Mouse (Mus musculus): ENCODE results near the gene Sgms1. TPM values are rescaled to one million over a fixed set of nuclear protein-coding genes. Genes with fewer than 3 reads are reported as not detected.
"Not testable (repeated sequence)": the region's sequence is repeated elsewhere in the genome, so short reads cannot be mapped to it uniquely, and the experiment has no call there.

Sgms1 gene
- polyA plus RNA-seq, 1 experiment = 53.7 TPM

DNA sequence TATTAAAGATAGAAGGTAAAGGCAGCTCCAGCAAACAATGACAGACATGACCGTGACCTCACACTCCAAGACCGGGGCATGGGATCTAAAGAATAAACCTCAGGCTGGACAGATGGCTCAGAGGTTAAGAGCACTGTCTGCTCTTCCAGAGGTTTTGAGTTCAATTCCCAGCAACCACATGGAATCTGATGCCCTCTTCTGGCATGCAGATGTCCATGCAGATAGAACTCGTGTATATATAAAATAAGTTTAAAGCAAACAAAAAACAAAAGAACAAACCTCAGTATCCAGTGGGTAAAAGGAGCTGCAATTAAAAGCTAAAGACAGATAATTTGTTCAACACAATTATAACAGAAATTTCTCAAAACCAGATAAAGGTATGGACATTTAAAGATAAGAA is 290.9 kb downstream of the Sgms1 start:
- DNase-seq = no peak
- Histone ChIP-seq H3K4me3 (replicated peaks; ENCODE audit: extremely low read depth, low read depth, low read length) (no peak overlapping the region), H3K4me1 (ENCODE audit: control insufficient read depth, insufficient read depth, low read length) (no peaks in the 10 kb centered on the region; the same call in 1 of the 2 replicates)
- 77% methylated on average over 3 of the region's 3 CpGs for WGBS
- TF ChIP-seq POLR2A (IDR thresholded peaks at IDR 0.05; ENCODE audit: borderline replicate concordance, extremely low read depth, low read depth, low read length) (no peak), CTCF (IDR thresholded peaks at IDR 0.05; ENCODE audit: insufficient read depth, low read length) (no peak)

DNA sequence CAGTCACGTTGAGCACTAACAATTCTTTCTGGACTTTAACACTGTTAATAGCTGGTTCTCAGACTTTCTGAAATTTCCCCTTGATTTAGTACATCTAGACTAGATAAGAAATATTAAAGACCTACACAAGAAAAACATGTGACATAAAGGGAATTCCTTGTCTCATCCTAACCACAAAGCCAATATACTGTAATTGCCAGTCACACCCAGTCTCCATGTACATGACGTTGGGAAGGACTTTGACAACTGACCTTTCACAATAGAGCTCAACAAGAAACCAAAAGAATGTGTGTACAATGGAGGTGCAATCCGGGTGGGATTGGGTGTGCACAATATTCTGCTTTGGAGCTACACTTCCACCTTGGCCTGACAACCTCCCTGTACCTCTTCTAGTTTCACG is 297.2 kb downstream of the Sgms1 start:
- H3K4me1 ChIP-seq (ENCODE audit: control insufficient read depth, insufficient read depth, low read length) = no peaks in the 10 kb centered on the region
- no peak overlapping the region for H3K4me3 ChIP-seq (replicated peaks; ENCODE audit: extremely low read depth, low read depth, low read length)
- TF ChIP-seq CTCF (IDR thresholded peaks at IDR 0.05; ENCODE audit: insufficient read depth, low read length) (no peak), POLR2A (IDR thresholded peaks at IDR 0.05; ENCODE audit: borderline replicate concordance, extremely low read depth, low read depth, low read length) (no peak)
- 92% methylated on average over 4 of the region's 4 CpGs for WGBS
- DNase-seq = no peak

DNA sequence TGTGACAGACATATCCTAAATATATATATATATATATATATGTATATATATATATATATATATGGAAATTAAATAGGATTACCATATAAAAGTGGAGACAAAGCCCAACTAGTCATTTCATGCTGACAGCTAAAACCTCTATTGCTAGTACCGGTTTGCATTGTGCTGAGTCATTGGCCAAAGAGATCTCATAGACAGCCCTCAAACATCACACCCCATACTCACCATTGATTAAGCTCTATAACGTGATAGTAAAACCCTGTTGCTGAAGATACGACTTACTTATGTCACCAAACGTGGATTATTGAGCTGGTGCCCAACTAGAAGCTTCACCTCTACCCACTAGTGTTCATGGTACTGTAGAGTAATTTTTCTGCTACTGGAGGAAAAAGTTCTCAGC is 298.7 kb downstream of the Sgms1 start:
- no peak for DNase-seq
- 90% methylated on average over 4 of the region's 4 CpGs for WGBS
- Histone ChIP-seq H3K4me1 (ENCODE audit: control insufficient read depth, insufficient read depth, low read length) (no peaks in the 10 kb centered on the region), H3K4me3 (replicated peaks; ENCODE audit: extremely low read depth, low read depth, low read length) (no peak overlapping the region)
- no peak for TF ChIP-seq POLR2A (IDR thresholded peaks at IDR 0.05; ENCODE audit: borderline replicate concordance, extremely low read depth, low read depth, low read length)
- TF ChIP-seq CTCF (IDR thresholded peaks at IDR 0.05; ENCODE audit: insufficient read depth, low read length) = no peak

GRCm38 (mm10) chr19:32088570-32088969 is 300.9 kb downstream of the Sgms1 start:
- TF ChIP-seq CTCF (IDR thresholded peaks at IDR 0.05; ENCODE audit: insufficient read depth, low read length) (no peak), POLR2A (IDR thresholded peaks at IDR 0.05; ENCODE audit: borderline replicate concordance, extremely low read depth, low read depth, low read length) (no peak)
- 77% methylated on average over 1 of the region's 1 CpGs for WGBS

DNA sequence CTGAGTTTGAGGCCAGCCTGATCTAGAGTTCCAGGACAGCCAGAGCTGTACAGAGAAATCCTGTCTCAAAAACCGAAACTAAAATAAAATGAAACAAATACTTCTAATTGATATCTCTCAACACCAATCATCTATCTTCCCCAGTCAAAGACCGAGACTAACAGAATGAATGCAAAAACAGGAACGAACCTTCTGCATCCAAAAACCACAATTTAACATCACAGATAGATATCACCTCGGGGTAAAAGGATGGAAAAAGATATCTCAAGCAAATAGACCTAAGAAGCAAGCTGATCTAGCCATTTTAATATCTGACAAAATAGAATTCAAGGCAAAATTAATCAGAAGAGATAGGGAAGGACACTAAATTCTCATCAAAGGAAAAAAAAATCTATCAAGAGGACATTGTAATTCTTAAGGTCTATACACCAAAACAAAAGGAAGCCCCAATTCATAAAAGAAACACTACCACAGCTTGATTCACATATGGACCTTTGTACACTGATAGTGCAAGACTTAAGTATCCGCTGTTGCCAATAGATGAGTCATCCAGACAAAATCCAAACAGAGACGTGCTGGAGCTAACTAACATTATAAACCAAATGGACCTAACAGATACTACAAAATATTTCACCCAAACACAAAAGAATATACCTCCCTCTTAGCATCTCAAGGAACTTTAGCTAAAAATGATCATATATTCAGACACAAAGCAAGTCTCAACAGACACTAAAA is 301.6 kb downstream of the Sgms1 start:
- Histone ChIP-seq H3K4me1 (ENCODE audit: control insufficient read depth, insufficient read depth, low read length) (no peaks in the 10 kb centered on the region), H3K4me3 (replicated peaks; ENCODE audit: extremely low read depth, low read depth, low read length) (no peak overlapping the region)
- WGBS = 70% methylated on average over 6 of the region's 6 CpGs
- DNase-seq = no peak
- no peak for TF ChIP-seq CTCF (IDR thresholded peaks at IDR 0.05; ENCODE audit: insufficient read depth, low read length)
- no peak for TF ChIP-seq POLR2A (IDR thresholded peaks at IDR 0.05; ENCODE audit: borderline replicate concordance, extremely low read depth, low read depth, low read length)

More at GRCm38 (mm10) chr19:32088570-32088969, 300.9 kb downstream of the Sgms1 start:
- DNase-seq = no peak
- H3K4me1 ChIP-seq (ENCODE audit: control insufficient read depth, insufficient read depth, low read length) = no peaks in the 10 kb centered on the region
- no peak overlapping the region for H3K4me3 ChIP-seq (replicated peaks; ENCODE audit: extremely low read depth, low read depth, low read length)

GRCm38 (mm10) chr19:32084813-32085212 is 304.7 kb downstream of the Sgms1 start:
- not testable (repeated sequence) for H3K4me3 ChIP-seq (replicated peaks; ENCODE audit: extremely low read depth, low read depth, low read length); DNase-seq; H3K4me1 ChIP-seq (ENCODE audit: control insufficient read depth, insufficient read depth, low read length)
- WGBS = 86% methylated on average over 1 of the region's 1 CpGs

Other genes with a start within 250 kb of the Sgms1 start
- gene Rpl9-ps6, start 76.9 kb upstream of the Sgms1 start, polyA plus RNA-seq (2012; rRNA removed) = 2.7 and 7.2 TPM in 2 replicates
- 29.1 and 50.1 TPM in 2 replicates for gene Minpp1, start 96.1 kb upstream of the Sgms1 start, polyA plus RNA-seq (2012; rRNA removed)
- gene Papss2, start 206.1 kb upstream of the Sgms1 start, polyA plus RNA-seq (2012; rRNA removed) = 6.6 and 7.9 TPM in 2 replicates

Measured in lung, adult 2 months (tissue).